Mouse (Mus musculus): Measurements from ENCODE around the gene Fgfr2.

DNA sequence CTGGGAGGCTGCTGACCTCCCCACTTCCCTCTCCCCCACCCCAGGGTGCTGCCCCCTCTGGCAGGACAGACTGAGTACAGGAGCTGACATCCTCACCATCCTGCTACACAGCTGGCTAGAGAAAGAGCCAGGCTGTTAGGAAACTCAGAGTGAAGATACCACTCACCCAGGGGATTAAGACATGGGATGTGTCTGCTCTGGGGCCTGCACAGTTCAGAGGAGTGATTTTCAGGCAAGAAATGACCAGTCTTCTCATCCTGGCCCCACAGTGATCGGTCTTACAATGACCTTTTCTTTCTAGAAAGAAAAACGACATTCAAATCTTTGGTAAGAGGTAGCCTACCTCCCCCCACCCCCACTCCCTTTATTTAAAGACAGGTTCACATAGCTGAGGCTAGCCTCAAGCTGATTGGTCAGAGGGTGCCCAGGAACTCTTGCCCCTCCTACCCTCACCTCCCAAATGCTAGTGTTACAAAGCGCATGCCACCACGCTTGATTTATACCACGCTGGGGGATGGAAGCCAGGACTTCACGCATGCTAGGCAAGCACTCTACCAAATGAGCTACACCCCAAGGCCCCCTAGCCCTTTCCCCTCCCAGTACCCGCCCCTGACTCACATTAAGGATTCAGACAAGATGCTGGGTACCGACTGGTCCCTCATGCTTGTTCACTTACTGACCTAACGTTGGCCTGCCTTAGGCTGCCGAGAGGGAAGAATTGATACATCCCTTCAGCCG lies 2845.0 kb downstream of the Fgfr2 start:
- TF ChIP-seq POLR2A (IDR thresholded peaks at IDR 0.05; ENCODE audit: low read depth, low read length) (no peak), CTCF (IDR thresholded peaks at IDR 0.05; ENCODE audit: extremely low read depth, insufficient read length, insufficient replicate concordance, low read depth, low read length) (no peak)

Measured in small intestine, adult 2 months (tissue).